Mouse (Mus musculus) adrenal gland, adult 18-20 months (tissue): ENCODE measurements around the gene Cnih1. TPM values are rescaled to one million over a fixed set of nuclear protein-coding genes. Genes with fewer than 3 reads are reported as not detected.

Experiments used
- DNase-seq, 2 experiments: peaks; one replicate each; pipeline ENCODE4 v3.0.0; 2021 to 2022; ENCODE audit warnings: low spot score in 2 of 2
- total RNA-seq, 2 experiments: library from RNA; stranded (reverse); gene quantifications; 1 replicate in 1 of 2; 2 replicates in 1 of 2; pipeline ENCODE4 v1.2.3; 2021

The Cnih1 gene
- total RNA-seq, 2 experiments from 2014 or later: 100 to 124 TPM

DNA sequence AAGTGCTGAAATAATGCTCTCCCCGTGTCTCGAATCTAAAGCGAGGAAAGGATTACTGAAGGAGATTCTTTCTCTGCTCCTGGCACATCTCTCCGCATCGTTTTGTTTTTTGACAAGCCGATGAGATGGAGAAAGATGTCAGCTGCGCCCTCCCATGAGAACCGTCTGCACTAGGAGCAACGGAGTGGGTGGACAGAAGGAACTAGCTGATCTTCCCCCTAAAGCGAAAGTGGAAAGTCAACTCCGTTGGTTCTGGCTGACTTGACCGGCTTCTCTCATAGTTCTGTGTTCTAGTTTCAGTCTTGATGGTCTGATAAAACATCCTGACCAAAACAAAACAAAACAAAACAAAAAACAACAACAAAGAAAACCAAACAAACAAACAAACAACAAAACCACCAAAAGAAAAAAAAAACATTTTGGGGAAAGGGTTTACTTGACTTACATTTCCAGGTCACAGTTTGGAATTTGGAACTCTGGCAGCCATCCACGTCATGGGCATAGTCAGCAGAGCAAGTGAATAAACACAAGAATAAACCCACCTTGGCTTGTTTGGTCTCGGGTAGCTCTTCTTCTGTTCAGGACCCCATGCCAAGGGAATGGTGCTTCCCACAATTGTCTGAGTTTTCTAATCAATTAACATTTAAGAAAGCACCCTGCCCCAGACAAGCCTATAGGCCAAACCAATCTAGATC is 53.3 kb downstream of the Cnih1 start:
- DNase-seq: no peak

DNA sequence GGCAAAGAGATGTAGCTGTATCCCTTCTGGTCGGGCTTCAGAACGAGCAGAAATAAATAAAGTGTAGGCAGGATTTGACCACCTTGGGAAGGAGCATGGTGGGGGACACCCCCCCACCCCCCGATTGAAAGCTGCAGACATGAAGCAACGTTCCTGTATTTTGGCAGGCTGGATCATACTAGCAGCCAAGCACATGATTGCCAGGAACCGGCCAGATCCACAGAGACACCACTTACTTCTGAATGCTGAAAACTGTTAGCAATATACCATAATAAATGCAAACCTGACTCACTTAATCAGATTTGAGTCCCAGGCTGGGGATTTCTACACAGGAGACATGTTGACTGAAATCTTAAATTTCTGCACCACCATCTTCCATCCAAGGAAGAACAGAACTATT is 53.9 kb downstream of the Cnih1 start:
- DNase-seq: no peak

DNA sequence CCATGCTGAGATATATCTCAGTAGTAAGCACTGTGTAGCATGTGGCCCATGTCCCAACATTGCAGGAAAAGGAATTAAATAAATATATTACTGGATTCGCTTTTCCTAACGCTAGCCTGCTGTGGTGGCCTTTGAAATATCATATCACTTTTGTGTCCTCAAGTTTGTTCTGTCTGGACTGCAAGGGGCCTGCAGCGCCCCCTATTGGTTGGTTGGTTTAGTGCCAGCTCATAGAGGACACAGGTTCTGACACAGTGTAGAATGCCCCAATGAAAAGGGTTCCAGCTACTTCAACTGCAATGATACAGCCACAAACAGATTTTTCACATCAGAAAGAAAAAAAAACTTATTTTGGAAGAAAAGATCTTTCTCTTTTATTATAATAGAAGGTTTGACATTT is 62.5 kb downstream of the Cnih1 start:
- DNase-seq: peak in 1 of 2 experiments; percentile 30

Other genes starting within 250 kb of the Cnih1 start
- gene Cdkn3, start 27.9 kb downstream of the Cnih1 start, total RNA-seq: under 1 TPM; 0.53 to 0.67 TPM
- gene Gmfb, start 33.8 kb upstream of the Cnih1 start, total RNA-seq: 100 to 1,000 TPM; 110 to 117 TPM
- gene Cgrrf1, start 43.7 kb upstream of the Cnih1 start, total RNA-seq: 10 to 100 TPM; 48.2 to 50.9 TPM
- gene Samd4, start 94.4 kb upstream of the Cnih1 start, total RNA-seq: 10 to 100 TPM; 18.5 to 22.4 TPM